Mouse (Mus musculus) v-Abl transformed pro-B cells (cell line): ENCODE data around the gene Dvl3.

ENCODE experiments used
- in situ Hi-C, 2 experiments: fragments of 400-800 bp; cut with MboI; formaldehyde crosslinking; loops; one replicate each; pipeline ENCODE4 v1.15.1; 2025; ENCODE audit not compliant: unreplicated experiment in 2 of 2

The Dvl3 gene

GRCm38 (mm10) chr16:20493452-20493851, 23.3 kb upstream of the Dvl3 start:
- in situ Hi-C loops = loop anchor here (25.0 kb wide), 2 partner anchors 694 to 894 kb away; no protein-coding TSS in a partner anchor

DNA sequence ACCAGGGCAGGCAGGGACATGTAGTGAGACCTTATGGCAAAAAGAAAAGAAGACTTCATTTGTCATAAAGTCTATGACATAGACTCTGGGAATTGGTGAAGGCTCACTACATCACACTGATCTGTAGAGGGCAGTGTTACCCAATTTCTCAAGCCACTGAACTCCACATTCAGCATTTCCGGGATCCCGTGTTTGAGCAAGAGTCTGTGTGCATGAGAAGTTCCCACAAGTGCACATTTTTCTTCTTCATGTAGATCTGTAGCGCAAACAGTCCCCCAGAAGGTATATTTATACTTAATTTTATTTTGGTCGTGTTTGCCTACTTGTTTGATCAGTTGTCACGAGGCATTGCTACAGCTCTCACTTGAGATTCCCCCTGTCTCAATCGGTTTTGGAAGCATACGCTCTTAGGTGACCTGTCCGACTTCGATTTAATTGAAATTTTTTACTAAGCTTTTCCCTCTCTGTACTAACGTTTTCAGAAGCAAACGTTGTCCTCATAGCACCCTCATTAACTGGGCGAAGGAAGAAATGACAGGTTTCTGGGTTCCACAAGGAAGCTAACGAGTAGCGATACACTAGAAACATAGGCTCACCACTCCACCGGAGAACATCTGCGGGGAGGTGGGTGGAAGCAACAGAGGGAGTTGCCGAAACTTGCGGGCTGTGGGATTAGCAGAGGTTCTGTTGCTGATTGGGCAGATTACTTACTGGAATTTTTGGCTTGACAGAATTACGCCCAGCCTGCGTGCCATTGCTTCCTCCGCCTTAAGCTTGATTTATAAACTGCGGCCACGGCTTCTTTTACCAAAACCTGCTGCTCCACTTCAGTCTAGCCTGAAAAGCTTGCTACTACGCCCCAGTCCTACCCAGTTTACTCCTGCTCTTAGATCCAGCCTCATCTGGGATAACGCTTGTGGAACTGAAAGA, 19.8 kb upstream of the Dvl3 start:
- in situ Hi-C loops = loop anchor here (5.0 to 25.0 kb wide), 4 partner anchors 150 to 890 kb away; no protein-coding TSS in a partner anchor

DNA sequence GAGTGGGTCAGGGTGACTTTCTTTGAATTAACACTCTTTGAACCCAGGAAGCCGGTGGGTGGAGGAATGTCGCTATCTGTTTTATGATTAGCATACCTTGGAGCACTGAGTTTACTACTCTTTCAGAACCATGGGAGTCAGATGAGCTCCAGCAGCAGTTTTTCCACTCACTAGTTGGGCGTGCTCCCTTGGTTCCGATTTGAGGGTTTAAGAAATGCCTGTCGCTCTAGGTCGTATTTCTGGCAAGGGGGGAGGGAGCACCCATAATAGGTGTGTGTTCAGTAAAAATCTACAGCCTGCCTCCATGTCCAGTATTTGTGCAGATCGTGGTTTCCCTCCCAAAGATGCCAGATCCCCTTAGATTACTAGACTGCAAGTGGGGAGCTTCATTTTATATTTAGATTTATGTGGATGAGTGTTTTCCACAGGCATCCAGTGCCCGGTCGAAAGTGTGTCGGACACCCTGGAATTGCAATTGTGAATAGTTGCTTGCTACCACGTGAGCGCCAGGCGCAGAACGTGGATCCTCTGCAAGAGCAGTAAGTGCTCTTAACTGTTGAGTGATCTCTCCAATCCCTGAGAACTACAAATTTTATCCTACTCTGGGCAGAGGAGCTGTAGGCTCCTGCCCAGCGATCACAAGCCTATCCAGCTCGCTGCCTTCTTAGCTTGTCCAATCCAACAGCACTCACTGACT, 18.7 kb upstream of the Dvl3 start:
- in situ Hi-C loops = loop anchor here (5.0 to 25.0 kb wide), 4 partner anchors 149 to 889 kb away; no protein-coding TSS in a partner anchor

- in situ Hi-C loops = loop anchor here (5.0 to 25.0 kb wide), 4 partner anchors 148 to 888 kb away; no protein-coding TSS in a partner anchor
Observed at GRCm38 (mm10) chr16:20498677-20499475, 17.9 kb upstream of the Dvl3 start, which contains the start of gene Eif2b5. Gene Eif2b5 (plus strand): TSS chr16:20498817.

GRCm38 (mm10) chr16:20506000-20506399, 10.8 kb upstream of the Dvl3 start:
- in situ Hi-C loops = loop anchor here in 1 of 2 experiments (5.0 kb wide), 1 partner anchor 141 kb away; no protein-coding TSS in a partner anchor

DNA sequence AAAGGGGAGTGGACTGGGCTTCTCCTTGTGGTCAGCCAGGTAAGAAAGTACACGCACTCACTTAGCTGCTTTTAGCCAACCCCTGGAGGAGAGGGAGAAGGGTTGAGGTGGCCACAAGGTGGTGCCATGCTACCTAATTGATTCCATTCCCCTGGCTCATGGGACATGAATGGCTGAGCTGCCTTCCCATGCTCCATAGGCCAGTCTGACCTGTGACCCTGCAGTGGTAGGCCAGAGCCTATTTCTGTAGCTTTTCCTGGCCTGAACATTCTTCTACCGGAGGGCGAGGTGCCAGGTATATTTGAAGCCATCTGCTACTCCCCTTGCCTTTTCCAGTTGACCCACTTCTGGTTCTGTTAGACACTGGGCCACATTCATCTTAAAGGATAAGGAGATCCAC, 7.4 kb upstream of the Dvl3 start:
- in situ Hi-C loops = loop anchor here in 1 of 2 experiments (5.0 kb wide), 1 partner anchor 138 kb away; no protein-coding TSS in a partner anchor

GRCm38 (mm10) chr16:20511277-20511847, 5.4 kb upstream of the Dvl3 start:
- in situ Hi-C loops = no loop called here

DNA sequence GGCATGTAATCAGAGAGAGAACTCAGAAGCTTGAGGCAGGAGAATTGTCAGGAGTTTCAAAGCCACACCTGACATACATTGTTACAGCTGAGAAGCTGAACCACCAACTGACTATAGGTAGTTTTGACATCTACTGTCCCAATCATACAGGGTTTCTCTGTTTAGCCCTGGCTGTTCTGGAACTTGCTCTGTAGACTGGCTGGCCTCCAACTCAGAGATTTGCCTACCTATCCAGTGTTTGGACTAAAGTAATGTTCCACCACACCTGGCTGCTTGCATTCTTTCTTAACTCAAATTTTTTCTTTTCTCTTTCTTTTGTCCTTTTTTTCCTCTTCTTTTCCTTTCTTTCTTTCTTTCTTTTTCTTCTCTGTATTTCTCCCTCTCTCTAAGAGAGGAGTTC, 750 bp upstream of the Dvl3 start:
- in situ Hi-C loops = no loop called here

GRCm38 (mm10) chr16:20517216-20517615, 434 bp downstream of the Dvl3 start:
- in situ Hi-C loops = no loop called here

- in situ Hi-C loops = no loop called here
Observed at GRCm38 (mm10) chr16:20517701-20518374, 1.1 kb downstream of the Dvl3 start.

DNA sequence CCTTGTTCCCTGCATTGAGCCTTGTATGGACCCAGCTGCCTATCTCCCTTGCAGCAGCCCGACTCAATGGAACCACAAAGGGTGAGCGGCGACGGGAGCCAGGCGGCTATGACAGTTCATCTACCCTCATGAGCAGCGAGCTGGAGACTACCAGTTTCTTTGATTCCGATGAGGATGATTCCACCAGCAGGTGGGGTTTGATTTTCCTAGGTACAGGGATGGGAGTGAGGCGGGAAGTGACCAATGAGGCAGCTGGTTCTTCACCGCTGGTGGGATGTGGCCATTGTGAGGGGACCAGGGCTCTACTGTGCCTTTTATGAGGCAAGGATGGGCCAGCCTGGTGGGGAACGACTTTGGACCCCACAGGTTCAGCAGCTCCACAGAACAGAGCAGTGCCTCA, 7.1 kb downstream of the Dvl3 start:
- in situ Hi-C loops = no loop called here

DNA sequence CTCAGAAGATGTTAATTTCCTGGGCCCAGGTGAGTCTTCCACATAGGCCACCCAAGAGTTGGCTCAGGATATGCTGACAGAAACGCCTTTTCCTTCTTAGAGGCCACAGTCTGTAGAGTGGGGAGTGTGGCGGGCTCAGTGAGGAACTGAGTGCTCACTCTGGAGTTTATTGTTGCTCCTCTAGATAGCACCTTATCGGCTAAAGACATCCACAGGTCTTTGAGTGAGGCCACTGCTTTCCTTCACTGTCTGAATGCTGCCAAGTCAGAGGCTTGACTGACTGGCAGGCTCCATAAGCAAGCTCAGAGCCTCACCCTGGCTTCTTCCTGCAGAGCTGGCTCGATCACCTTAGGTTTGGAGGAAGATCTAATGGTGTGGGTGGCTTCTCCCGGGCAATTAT, 12.0 kb downstream of the Dvl3 start:
- in situ Hi-C loops = no loop called here

GRCm38 (mm10) chr16:20529375-20529774, 12.6 kb downstream of the Dvl3 start:
- in situ Hi-C loops = no loop called here

DNA sequence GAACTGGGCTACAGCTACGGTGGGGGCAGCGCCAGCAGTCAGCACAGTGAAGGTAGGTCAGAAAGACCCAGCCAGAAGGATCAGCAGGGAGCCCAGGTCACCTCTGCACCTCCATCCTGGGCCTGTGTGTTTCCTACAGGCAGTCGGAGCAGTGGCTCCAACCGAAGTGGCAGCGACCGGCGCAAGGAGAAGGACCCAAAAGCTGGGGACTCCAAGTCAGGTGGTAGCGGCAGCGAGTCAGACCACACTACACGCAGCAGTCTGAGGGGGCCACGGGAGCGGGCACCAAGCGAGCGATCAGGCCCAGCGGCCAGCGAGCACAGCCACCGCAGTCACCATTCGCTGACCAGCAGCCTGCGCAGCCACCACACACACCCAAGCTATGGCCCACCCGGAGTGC, 14.2 kb downstream of the Dvl3 start:
- in situ Hi-C loops = no loop called here

- in situ Hi-C loops = no loop called here
Observed at GRCm38 (mm10) chr16:20534617-20535295, 18.0 kb downstream of the Dvl3 start.

DNA sequence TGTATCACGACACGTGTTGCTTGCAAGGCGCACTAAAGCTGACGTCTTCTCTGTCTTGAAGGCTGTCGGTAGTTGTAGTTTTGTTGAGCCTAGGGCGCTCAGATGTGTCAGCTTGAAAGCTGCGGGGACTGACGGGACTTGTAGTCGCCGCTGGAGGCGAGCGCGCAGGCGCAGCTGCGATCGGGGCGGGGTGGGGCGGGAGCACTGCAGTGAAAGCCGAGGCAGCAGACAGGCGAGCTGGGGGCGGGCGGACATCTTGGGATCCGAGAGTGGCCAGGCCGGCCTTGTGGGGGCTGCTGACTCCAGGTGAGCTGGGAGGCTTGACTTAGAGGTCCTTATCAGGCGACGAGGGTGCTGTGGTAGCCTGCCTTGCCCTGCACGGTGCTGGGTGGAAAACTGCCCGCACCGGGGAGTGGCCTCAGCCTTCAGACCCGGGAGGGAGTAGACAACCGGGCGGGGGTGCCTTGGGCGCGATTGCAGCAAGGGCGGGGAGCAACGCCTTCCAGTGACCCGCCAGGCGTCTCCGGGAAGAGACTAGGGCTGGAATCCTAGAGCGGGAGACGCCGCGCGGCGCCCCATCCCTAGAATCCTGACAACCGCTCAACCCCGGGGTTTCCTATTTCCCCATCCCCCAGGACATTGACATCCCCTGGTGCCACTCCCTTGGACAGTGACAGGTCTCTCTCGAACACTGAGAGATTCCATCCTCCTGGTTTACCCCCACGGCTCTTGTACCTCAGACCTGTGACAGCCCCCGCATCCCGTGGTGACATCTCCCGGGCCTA, 18.7 kb downstream of the Dvl3 start, which contains the start of gene Ap2m1:
Gene Ap2m1 (plus strand): TSS at position 183 of the 785 bp plus-strand sequence.
- in situ Hi-C loops = no loop called here

DNA sequence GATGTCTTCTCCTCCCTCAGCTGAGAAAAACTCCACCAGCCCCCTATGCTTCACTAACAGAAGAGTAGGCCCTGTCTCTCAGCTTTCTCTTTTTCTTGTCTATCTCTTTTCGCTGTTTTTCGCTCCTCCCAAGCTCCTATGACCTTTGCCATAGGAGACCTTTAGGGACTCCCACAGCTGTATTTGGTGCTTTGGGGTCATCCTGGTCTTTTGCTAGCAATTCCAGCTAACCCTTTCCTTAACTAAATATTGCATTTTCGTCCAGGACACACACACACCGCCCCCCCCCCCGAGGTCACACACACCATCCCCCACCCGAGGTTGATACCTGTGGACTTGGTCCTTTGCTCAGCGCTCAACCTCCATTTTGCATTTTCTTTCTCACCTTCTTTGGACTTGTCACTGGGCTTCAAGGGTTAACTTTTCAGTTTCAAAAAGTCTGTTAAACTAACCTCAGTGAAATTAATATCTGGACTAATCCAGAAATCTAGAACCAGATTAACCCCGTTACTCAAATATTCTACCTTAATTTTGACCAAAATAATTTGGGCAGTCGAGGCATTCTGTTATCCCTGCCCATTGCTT, 19.4 kb downstream of the Dvl3 start:
- in situ Hi-C loops = no loop called here

GRCm38 (mm10) chr16:20537071-20537471, 20.3 kb downstream of the Dvl3 start:
- in situ Hi-C loops = no loop called here
